Mouse (Mus musculus) kidney, postnatal 25 days (tissue): Measurements from ENCODE around the gene Saa3.
"Not testable (repeated sequence)": the region's sequence is repeated elsewhere in the genome, so short reads cannot be mapped to it uniquely, and the experiment has no call there.

Experiments used
- DNase-seq, 2 experiments: peaks; one replicate each; pipeline ENCODE4 v3.0.0; 2021; ENCODE audit warnings: mixed read lengths in 2 of 2

Saa3 gene

DNA sequence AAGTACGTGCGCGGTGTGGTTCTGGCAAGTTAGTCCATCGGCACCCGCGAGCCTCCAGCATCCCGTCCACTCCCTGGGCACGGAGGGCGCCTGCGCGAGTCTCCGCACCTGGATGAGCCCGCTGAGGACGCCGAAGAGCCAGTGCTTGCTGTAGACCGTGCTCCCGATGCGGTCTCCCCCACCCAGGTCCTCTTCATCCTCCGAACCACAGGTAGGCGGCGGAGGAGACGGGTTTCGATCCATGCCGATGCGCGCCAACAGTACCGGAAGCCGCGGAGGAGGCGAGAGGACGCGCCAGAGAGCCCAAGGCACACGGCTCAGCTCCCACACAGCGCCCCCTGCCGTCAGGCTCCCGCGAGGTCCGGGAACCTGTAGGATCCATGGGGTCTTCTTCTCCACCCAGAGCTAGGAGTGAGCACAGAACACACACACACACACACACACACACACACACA is 5.1 kb downstream of the Saa3 start, which contains the start of gene Saal1:
Gene Saal1, minus strand, starts transcription at position 291 of the 455 bp plus-strand sequence.
- peak; percentile 90 to 91 for DNase-seq

DNA sequence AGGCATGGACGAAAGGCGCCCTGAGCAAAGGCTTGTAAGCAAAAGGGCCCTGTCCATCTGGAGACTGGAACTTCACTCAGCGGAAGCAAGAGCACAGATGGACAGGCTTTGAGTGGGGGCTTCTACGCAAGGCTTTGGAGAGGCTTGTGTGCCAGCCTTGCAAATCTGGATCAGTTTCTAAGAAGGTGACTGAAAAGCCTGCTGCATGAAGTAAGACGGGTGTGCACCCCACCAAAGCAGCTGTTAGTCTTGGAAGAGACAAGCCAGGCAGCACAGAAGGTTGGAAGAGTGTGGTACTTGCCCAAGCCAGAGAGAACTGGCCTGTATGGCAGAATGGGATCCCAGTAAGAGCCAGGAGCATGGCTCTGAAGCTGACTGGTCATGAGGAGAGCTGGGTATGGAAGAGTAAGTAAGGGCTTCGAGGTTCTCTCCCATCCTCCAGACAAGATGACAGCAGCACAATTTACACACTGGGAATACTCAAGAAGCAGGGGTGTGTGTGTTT is 14.9 kb downstream of the Saa3 start:
- no peak for DNase-seq

DNA sequence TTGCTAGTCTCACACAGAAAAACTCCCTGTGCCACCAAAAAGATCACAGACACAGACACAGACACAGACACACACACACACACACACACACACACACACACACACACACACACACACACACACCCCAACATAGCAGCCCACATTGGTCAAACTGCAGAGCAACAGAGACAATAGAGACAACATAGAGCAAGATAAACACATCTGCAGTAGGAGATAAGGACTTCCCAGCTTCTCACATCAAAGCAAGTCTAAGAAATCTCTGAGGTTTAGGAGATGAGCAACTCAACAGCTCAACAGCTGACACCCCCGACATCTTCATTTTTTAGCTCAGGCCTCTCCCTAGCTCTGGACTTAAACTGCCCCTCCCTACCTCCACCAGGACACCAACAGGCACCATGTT is 18.7 kb downstream of the Saa3 start:
- DNase-seq = no peak

DNA sequence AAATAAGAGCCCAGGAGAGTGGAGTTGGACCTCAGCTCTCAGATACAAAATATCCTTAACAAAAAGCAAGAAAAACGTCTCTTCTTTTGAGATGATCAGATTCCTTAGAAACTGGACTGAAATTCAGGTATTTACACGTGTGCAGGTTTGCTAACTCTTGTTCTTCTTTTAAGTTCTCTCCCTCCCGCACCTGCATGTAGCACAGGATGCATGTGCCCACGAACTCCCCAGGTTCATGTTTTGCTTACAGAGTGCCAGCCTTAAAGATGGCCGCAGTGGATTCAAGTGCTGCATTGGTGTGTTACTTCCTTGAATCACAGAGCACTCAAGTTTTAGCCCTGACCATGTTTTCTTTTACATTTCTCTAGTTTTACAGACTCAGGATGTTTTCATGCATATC is 28.7 kb downstream of the Saa3 start:
- no peak for DNase-seq

DNA sequence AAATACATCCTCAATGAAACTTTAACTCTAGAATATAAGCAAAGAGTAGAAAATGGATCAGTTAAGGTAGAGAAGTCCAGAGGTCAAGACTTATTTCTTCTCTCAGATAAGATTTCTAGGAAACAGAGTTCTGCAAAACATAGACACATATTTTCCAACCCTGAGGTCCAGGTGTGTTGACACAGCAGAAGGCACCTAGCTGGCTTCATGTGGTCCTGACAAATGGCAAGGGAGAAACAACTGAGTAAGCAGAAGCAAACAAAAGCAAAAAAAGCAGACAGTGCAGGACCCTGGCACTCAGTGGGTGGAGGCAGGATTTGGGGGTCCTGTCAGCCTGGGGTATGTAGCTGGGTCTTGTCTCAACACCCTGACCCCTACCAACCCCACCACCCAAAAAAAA is 34.8 kb downstream of the Saa3 start:
- DNase-seq = no peak

DNA sequence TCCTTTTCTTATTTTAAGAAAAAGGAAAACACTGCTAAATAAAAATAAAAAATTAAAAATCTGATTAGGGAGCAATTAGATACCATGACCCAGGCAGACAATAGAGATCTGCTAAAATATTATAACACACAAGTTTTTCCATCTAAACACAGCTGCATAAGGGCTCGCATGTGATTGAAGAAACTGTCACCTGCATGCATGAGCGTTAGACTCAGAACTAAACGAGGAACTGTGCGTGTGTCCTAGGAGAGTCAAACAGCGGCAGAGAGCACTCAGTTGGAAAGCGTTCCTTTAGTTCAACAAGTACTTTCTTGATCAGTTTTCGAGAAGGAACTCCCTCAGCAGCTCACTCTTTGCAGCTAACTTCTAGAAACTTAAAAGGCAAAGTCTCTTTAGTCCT is 36.5 kb downstream of the Saa3 start:
- DNase-seq = not testable (repeated sequence)

DNA sequence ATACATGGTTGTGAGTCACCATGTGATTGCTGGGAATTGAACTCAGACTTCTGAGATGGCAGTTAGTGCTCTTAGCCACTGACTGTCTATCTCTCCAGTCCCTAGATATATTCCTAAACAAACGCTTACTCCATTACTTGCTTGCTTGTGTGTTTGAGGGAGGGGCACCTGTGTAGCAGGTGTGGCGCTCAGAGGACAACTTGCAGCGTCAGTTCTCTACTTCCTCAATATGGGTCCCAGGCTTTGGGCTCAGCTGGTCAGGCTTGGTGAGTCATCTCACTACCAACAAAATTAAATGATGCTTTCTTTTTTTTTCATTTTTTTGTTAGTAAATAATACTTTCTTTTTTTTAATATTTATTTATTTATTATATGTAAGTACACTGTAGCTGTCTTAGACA is 37.1 kb downstream of the Saa3 start:
- DNase-seq = no peak

DNA sequence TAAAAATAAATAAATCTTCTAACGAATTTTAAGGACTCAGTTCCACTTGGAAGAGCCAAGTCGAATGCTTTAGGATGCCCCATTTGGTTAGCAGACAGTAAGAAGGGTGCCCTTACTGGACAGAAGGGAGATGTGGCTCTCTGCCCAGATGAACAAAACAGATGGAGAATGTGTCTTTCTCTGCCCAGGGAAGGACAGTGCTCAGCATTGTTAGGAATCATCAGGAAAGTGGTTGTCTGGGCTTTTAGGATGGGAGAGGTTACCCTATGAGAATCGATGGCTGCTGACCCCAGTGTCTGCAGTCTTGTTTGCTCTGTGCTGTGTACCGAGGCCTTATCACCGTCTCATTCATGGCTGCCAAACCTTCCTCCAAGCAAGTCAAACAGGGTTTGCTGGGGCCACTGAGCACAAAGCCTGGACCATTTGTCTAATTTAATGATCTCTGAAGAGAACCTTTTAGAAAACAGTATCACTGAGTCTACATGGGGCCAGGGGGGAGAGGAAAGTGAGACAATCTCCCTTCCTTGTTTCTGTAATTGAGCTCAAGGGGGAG is 38.6 kb downstream of the Saa3 start:
- no peak for DNase-seq

DNA sequence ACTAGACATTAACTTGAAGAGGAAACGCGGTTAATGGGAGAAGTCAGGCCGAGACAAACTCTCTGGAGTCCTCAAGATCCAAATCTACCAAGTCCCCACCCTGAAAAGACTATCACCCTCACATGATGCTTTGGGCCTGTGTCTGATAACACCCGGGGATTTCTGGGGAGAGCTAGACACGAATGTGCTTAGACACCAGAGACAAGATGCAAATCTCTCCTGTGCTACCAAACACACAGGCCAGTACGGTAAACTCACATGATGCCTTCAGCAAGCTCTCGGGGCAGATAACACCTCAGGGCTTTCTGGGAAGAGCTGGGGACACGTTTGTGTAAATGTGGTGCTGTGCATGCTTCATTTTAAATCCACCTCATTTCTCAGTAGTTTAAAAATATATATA is 39.6 kb downstream of the Saa3 start:
- DNase-seq = no peak

DNA sequence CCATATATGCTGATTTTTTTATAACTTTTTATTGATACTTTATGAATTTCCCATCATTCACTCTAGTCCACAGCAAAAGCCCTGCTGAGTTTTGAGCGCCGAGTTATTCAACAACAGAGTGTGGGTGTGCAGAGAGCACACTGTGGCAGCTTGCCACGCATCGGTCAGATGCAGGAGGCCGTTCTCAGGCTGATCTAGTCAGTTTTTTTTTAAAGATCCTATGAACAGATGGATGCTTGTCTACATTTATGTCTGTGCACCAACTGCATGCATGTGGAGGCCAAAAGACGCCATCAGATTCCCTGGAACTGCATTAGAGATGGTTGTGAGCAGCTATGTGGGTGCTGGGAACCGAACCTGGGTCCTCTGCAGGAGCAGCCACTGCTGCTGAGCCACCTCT is 40.4 kb downstream of the Saa3 start:
- DNase-seq = no peak

DNA sequence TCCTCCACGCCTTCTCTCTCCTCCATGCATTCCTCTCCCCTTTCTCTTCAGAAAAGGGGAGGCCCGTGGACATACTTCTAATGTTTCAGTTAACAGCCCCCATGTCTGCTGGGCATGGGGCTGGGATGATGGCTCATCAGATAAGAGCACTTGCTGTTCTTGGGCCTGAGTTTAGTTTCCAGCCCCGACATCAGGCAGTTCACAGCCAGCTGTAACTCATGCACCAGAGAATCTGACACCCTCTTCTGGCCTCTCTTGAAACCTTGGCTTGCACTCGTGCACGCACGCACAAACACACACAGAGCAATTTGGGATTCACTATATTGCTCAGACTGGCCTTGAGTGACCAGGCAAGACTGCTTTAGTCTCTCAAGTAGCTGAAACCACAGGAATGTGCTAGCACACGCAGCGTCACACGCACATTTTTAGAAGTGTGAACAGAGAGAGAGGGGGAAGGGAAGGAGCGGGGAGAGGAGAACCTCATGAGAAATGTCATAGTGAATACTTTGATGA is 43.3 kb downstream of the Saa3 start, which contains the start of gene Tph1:
Gene Tph1, minus strand, starts transcription at position 378 of the 513 bp plus-strand sequence.
- DNase-seq = no peak

DNA sequence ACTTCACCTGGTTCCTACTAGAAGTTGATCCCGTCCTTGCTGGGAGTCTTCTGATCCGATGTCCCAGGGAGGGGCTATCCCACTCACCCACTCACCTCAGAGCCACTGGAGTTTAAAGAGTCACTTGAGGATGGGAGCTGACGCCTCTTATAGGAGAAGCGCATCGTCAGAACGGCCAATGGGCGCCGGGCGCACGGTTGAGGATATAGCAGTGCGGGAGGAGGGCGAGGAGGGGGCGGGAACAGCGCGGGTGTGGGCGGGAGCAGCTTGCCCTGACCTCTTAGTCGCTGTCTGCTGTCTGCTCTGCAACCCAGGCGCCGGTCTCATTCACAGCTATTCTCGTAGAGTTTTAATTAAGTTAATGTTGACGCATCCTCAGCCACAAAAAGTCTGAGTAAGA is 48.2 kb downstream of the Saa3 start:
- DNase-seq = no peak

DNA sequence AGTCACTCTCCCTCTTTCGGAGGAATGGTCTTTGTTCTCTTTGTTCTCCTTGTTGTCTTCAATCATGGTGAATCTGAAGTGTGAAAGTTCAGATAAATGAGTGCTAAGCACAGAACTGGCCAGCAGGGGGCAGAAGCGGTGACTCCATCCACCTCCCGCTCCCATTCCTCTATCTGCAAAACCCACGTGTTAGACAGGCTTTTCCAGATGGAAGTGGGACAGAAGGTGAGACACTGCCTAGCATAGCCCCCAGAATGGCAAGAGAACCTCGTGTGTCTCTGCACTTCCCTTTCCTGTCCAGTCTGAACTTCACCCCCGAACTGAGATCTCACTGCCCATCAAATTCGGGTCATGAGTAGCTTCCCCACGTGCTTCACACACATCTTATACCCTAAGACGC is 50.3 kb downstream of the Saa3 start:
- peak in 1 of 2 experiments; percentile 37 for DNase-seq
